Mouse (Mus musculus) liver, embryonic 14.5 days (tissue): ENCODE results near the gene Pnpla1. TPM values are rescaled to one million over a fixed set of nuclear protein-coding genes. Genes with fewer than 3 reads are reported as not detected.

ENCODE experiments used
- ATAC-seq: fragments of 200-750 bp; cut with Nextera tagmentation; 2 replicates; pipeline ENCODE4 v1.8.0; 2017; ENCODE audit warnings: moderate number of reproducible peaks, mild to moderate bottlenecking, moderate library complexity; ENCODE audit not compliant: insufficient read depth
- DNase-seq, 3 experiments: peaks; one replicate each; pipeline ENCODE4 v3.0.0-alpha.2; 2012 to 2013; ENCODE audit warnings: low read depth in 3 of 3, low spot score in 3 of 3
- H3K27ac ChIP-seq: fragments of 300-500 bp; sonication (generic); 2 replicates; pipeline ENCODE4 v1.5.1; 2014; ENCODE audit warnings: moderate library complexity, mild to moderate bottlenecking, control low read depth, inconsistent platforms
- H3K27me3 ChIP-seq: fragments of 300-500 bp; sonication (generic); 2 replicates; pipeline ENCODE4 v1.6.1; 2014; ENCODE audit warnings: mild to moderate bottlenecking, low read length, moderate library complexity; ENCODE audit not compliant: control insufficient read depth, insufficient read depth
- H3K36me3 ChIP-seq: fragments of 300-500 bp; sonication (generic); replicated peaks from 2 replicates; pipeline ENCODE4 v1.6.1; 2014; ENCODE audit warnings: low read depth; ENCODE audit not compliant: control insufficient read depth, insufficient read depth
- H3K4me1 ChIP-seq, 2 experiments: fragments of 200-500 bp in 1 of 2; fragments of 300-500 bp in 1 of 2; sonication (generic) in 1 of 2; replicated peaks; 2 replicates each; pipeline ENCODE4 v1.6.1; 2012 to 2014; ENCODE audit warnings: antibody characterized with exemption in 1 of 2, inconsistent platforms in 1 of 2, low read length in 1 of 2; ENCODE audit not compliant: control insufficient read depth in 2 of 2, insufficient read depth in 2 of 2
- H3K4me2 ChIP-seq: fragments of 300-500 bp; sonication (generic); 2 replicates; pipeline ENCODE4 v1.6.1; 2014; ENCODE audit warnings: low read depth, mild to moderate bottlenecking, control low read depth, moderate library complexity
- H3K4me3 ChIP-seq, 2 experiments: fragments of 200-500 bp in 1 of 2; fragments of 300-500 bp in 1 of 2; sonication (generic) in 1 of 2; 2 replicates each; pipeline ENCODE4 v1.5.1; 2012 to 2014; ENCODE audit warnings: low read depth in 2 of 2, low read length in 2 of 2, mild to moderate bottlenecking in 2 of 2, control low read depth in 1 of 2, inconsistent platforms in 1 of 2, moderate library complexity in 1 of 2; ENCODE audit not compliant: insufficient read depth in 1 of 2
- H3K9ac ChIP-seq: fragments of 300-500 bp; sonication (generic); replicated peaks from 2 replicates; pipeline ENCODE4 v1.6.1; 2014; ENCODE audit warnings: mild to moderate bottlenecking, control low read depth, moderate library complexity
- H3K9me3 ChIP-seq: fragments of 300-500 bp; sonication (generic); 2 replicates; pipeline ENCODE4 v1.6.1; 2016; ENCODE audit warnings: low read length, mixed read lengths; ENCODE audit not compliant: control insufficient read depth
- CTCF ChIP-seq: IDR thresholded peaks from 2 replicates; pipeline ENCODE4 v1.5.1; 2016; ENCODE audit warnings: antibody characterized with exemption, low read depth, control low read depth
- EP300 ChIP-seq: IDR thresholded peaks from 2 replicates; pipeline ENCODE4 v1.6.1; 2016; ENCODE audit warnings: antibody characterized with exemption, low read depth
- WGBS: fragments of 180-500 bp; shearing (Covaris S2); extraction: QIAGEN DNeasy Blood & Tissue Kit; methylation state at CpG from one replicate; pipeline ENCODE4 v1.1.7; 2014; ENCODE audit not compliant: insufficient replicate concordance; 5-methylcytosine and 5-hydroxymethylcytosine counted together
- polyA plus RNA-seq, 2 experiments: library from polyadenylated mRNA; depleted of rRNA in 1 of 2; stranded (reverse) in 1 of 2; unstranded in 1 of 2; fragments of >200 nt; fragmentation: Nextera tagmentation in 1 of 2; extraction: Ambion mirVana in 1 of 2; gene quantifications; 2 replicates each; pipeline versions ENCODE4 v1.2.1 to v1.2.3; 2012 to 2014

The Pnpla1 gene
- polyA plus RNA-seq, 2 experiments, result 0.01 to 0.04 TPM

DNA sequence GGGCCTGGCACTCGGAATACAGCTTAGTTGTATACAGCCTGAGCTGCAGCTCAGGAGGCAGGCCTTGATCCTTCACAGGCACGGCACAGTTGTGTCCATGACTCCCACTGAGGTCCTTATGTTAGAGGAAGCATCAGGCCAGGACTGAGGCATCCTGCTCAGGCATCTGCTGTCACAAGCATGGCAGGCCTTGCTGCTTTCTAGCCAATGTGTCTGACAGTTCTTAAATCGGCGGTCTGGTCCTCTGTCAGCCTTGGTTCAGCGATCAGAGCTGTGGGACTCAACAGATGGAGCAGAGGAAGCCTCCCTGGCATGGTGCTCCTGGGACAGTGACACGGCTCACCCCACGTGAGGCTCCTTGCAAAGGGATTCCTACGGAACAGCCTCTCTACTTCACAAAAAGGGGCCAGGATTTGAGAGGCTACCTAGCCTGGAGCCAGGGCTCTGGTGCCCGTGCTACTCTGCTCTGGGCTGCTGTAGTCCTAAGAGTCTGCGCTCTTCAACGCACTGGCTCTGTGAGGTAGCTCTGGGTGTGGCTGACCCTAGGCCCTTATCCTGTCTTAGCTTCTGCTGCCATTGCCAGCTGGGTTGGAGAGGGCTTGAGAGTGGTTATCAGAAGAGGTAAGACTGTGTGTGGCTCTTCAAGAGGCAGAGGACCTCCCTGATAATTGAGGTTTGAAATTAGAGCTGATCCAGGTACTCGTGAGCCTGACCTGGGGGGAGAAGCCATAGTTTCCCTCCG, 35.0 kb upstream of the Pnpla1 start:
- Histone ChIP-seq H3K4me3 (peak overlapping the region; percentile 66 to 70), H3K4me2 (peak overlapping the region; percentile 90), H3K9me3 (no peaks in the 10 kb centered on the region), H3K36me3 (peaks cover 93% of the 10 kb centered on the region), H3K9ac (peak overlapping the region; percentile 88), H3K27ac (peak overlapping the region; percentile 98), H3K27me3 (no peaks in the 10 kb centered on the region), H3K4me1 (peaks cover 53 to 60% of the 10 kb centered on the region in 2 experiments)
- 34% methylated on average over 13 of the region's 13 CpGs for WGBS
- TF ChIP-seq CTCF (0 out of 2 replicates have a peak, but pooled peaks have one; percentile 9), EP300 (peak; percentile 98)
- DNase-seq, result peak; percentile 94 to 96 (median 96)
- ATAC-seq, result peak; percentile 99

DNA sequence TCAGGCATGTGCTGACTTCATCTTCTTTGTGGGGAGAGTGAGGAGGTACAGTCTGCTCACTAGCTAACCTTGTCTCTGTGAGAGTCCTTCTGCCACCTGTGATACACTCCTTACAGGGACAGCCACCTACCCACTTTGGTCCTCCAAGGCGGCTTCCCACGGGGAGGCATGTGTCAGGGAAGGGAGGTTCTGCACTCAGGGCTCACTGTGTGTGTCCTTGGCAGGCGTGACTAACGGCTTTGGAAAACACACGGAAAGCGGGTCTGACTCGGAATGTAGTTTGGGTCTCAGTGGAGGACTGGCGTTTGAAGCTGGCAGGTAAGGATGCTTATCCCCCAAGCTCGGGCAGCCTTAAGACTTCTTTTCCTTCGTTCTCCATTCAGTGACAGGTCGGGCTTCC, 34.5 kb upstream of the Pnpla1 start:
- Histone ChIP-seq H3K9ac (peak overlapping the region; percentile 88), H3K9me3 (no peaks in the 10 kb centered on the region), H3K4me2 (peak overlapping the region; percentile 90), H3K27ac (peak overlapping the region; percentile 98), H3K4me3 (peak overlapping the region; percentile 66 to 70), H3K4me1 (peaks cover 58 to 66% of the 10 kb centered on the region in 2 experiments), H3K27me3 (no peaks in the 10 kb centered on the region), H3K36me3 (peaks cover 93% of the 10 kb centered on the region)
- TF ChIP-seq CTCF (no peak), EP300 (no peak)
- ATAC-seq (peak; percentile 17; the same call in 1 of the 2 replicates), DNase-seq (no peak)
- 53% methylated on average over 11 of the region's 11 CpGs for WGBS

DNA sequence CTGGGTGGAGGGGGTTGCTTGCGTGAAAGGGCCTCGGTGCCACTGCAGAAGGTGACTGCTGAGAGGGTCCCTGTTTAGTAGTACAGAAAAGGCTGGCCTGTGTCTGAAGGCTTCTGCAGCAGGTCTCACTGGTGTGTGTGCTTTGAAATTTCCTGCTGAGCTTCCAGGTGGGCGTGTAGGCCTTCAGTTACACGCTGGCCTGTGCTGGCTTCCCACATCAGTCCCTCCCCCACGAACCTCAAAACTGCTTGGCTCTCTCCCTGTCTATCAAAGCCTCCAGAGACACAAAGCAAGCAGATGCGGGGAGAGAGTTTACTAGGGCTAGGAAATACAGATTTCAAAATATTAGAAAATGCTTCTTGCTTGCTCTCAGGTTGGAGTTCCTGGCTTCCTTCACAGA, 33.3 kb upstream of the Pnpla1 start:
- no peak for DNase-seq
- WGBS, result 45% methylated on average over 6 of the region's 6 CpGs
- H3K4me1 ChIP-seq, result peaks cover 66 to 77% of the 10 kb centered on the region in 2 experiments
- peak overlapping the region; percentile 98 for H3K27ac ChIP-seq
- H3K4me3 ChIP-seq, result peak overlapping the region; percentile 66 to 70
- no peaks in the 10 kb centered on the region for H3K9me3 ChIP-seq
- TF ChIP-seq EP300 (no peak), CTCF (no peak)
- no peak for ATAC-seq
- peaks cover 91% of the 10 kb centered on the region for H3K36me3 ChIP-seq
- H3K9ac ChIP-seq, result peak overlapping the region; percentile 88
- H3K27me3 ChIP-seq, result no peaks in the 10 kb centered on the region
- H3K4me2 ChIP-seq, result peak overlapping the region; percentile 90

DNA sequence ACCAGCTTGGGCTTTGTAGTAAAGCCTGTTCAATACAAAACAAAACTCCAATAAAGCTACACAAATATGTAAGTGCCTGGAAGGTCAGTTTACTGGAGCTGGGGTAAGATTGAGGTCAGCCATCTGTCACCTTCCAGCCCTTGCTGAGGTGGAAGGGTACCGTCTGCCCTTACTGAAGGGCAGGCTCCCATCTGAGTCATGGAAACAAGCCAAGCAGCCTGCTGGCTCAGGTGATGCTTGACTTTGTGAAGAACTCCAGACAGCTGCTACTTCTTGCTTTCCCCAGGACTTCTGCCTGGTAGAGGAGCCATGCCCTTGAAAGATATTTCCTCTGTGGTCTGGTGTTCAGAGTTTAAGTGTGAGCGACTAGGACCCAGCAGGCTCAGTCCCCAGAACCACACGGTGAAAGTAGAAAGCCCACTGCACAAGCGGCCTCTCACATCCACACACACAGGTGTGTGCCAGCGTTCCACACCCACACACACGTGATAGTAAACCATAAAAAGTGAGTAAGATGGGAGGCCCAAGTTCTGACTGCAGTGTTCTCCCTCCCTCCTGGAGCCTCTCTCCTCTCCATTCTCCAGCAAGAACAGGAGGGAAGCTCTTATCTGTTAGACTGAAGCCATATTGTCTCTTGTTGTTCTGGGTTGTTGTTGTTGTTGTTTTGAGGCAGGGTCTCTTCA, 32.7 kb upstream of the Pnpla1 start:
- TF ChIP-seq EP300, result no peak
- TF ChIP-seq CTCF, result no peak
- peak overlapping the region; percentile 90 for H3K4me2 ChIP-seq
- peaks cover 68 to 83% of the 10 kb centered on the region in 2 experiments for H3K4me1 ChIP-seq
- no peaks in the 10 kb centered on the region for H3K27me3 ChIP-seq
- peak overlapping the region; percentile 66 to 70 for H3K4me3 ChIP-seq
- peak overlapping the region; percentile 98 for H3K27ac ChIP-seq
- 81% methylated on average over 6 of the region's 6 CpGs for WGBS
- H3K9me3 ChIP-seq, result no peaks in the 10 kb centered on the region
- ATAC-seq (no peak), DNase-seq (no peak)
- H3K9ac ChIP-seq, result peak overlapping the region; percentile 88
- H3K36me3 ChIP-seq, result peaks cover 91% of the 10 kb centered on the region

DNA sequence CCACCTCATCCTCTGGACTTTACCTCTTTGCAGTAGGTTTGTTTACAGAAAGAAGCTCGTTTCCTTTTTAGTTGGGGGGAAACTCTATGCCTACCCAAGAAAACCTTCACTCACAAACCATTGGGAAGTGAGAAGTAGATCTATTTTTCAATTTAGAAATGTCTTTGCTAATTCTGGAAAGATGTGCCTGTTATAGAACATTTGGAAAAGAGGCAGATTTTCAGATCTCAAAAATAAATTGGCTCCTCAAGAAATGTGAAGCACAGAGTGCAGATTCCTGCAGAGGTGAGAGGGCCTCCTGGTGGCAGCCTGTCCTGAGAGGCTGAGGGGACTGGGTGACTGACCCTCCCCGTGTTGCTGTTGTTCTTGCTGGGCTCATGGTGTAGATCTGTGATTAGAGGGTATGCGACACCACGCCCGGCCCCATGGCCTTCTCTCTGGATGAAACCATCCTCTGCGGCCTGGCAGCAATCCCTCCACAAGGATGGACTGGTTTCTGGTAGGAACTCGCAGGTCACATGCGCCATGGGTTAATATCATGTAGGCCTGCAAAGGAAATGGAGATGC, 30.5 kb upstream of the Pnpla1 start:
- H3K4me3 ChIP-seq, result peak overlapping the region; percentile 30 to 70; a peak in 3 of 4 replicates
- peak overlapping the region; percentile 88 for H3K9ac ChIP-seq
- ATAC-seq, result no peak
- H3K4me1 ChIP-seq, result peaks cover 83 to 93% of the 10 kb centered on the region in 2 experiments
- peaks cover 91% of the 10 kb centered on the region for H3K36me3 ChIP-seq
- 74% methylated on average over 8 of the region's 8 CpGs for WGBS
- no peak for DNase-seq
- no peaks in the 10 kb centered on the region for H3K9me3 ChIP-seq
- H3K4me2 ChIP-seq, result peak overlapping the region; percentile 90
- H3K27ac ChIP-seq, result peak overlapping the region; percentile 98
- no peaks in the 10 kb centered on the region for H3K27me3 ChIP-seq
- TF ChIP-seq EP300 (no peak), CTCF (0 out of 2 replicates have a peak, but pooled peaks have one; percentile 28)
